Mouse (Mus musculus) urinary bladder, postnatal 4 days (tissue): ENCODE data around the gene Zfp128.
"Not testable (repeated sequence)": the region's sequence is repeated elsewhere in the genome, so short reads cannot be mapped to it uniquely, and the experiment has no call there.

ENCODE experiments used
- DNase-seq, 2 experiments: peaks; one replicate each; pipeline ENCODE4 v3.0.0; 2021 to 2022; ENCODE audit warnings: low spot score in 2 of 2

Gene Zfp128

DNA sequence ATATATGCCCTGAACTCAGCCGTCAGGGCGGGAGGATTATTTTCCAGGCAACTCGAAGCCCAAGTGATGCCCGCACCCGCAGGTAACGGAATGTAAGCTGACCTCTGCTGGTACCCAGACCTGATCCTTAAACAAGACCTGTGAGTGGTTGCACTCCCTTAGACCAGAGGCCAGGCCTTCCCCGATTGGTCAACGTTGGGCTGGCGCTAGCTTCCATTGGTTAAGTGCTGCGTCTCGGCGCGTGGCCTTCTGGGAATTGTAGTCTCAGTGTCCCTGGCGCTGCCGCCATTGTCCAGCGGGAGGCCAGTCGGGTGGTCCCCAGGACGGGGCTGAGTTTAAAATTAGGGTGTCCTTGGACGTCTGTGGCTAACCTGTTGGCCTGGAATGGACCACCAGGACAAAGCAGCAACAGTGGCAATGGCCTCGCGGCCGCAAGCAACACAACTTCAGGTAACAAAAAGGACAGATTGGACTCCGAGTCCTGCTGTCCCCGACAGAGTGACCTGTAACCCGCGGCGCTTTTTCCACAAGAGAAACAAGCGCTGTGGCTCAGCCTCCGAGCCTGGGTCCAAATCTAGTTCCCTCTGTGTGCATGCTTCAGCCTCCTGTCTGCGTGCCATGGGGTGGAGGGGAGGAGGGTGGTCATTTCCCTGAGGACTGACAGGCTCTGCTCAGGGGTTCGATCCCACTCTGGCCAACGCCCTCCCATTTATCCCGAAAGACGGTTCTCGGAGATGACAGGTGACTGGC is at the start of gene Zfp128:
Gene Zfp128 (plus strand): TSS at position 267 of the 750 bp plus-strand sequence.
- peak; percentile 87 to 95 for DNase-seq

DNA sequence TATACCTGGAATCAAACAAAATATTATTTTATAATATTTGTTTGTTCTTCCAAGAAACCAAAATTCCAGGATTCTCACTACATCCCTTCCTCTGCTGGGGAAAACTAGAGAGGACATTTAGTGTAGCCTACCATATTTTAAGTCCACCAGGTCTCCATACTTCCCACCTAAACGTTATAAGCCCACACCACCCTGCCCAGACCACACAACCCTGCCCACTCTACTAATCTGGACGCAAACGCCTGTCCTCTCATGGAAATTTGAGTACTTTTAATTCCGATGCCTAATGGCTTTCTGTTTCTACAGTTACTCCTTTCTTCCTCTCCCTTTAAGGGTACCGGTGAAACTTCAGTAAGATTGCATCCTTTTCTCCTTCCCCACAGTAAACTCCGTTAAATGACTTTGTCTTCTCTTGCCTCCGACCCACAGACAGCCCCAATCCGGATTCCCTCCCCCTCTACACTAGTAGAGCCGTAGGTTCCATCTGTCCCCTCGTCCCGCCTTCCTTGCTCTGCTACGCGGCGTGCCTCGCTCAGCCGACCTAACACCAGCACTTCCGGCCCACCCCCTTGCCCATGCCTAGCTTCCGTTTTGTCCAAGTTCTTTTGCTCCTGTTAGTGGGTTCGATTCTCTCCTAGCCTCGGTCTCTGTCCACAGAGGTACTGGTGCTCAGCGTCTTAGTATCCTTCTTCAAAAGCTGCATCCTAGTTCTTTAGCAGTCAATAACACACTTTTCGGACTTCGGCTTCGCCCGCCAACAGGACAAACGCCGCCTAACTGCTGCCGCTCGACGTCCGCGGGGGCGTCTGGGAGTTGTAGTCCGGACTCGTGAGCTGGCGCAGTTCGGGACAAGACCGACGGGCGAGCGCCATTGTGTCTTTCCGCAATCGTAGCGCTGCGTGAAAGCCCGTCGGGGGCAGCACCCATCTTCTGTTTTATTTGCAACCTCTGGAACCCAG is 46.5 kb upstream of the Zfp128 start, which contains the start of gene Zfp110:
Gene Zfp110 (plus strand): TSS at position 600 of the 959 bp plus-strand sequence.
- DNase-seq: peak; percentile 84 to 87

DNA sequence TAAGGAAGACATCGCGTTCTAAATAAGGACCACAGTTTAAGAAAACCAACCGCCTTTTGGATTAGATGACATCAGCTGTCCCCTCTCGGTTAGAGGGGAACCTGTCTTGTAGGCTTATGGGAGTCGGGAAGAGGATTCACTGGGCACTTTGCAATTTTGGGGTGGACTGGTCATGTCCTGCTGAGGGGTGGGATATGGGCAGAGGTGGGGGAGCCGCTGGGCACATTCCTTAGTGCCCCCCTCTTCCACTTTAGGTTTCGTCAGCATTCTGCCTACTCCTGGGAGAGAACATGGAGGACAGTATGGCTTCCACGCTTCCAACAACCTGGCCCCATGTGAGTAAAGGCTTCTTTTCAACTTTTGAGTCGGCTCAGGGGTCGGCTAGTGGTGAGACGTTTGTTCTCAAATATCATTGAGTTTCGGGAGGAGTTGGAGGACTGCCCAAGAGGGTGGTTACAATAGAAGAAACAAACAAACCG is 45.7 kb upstream of the Zfp128 start:
- peak in 1 of 2 experiments; percentile 19 for DNase-seq

DNA sequence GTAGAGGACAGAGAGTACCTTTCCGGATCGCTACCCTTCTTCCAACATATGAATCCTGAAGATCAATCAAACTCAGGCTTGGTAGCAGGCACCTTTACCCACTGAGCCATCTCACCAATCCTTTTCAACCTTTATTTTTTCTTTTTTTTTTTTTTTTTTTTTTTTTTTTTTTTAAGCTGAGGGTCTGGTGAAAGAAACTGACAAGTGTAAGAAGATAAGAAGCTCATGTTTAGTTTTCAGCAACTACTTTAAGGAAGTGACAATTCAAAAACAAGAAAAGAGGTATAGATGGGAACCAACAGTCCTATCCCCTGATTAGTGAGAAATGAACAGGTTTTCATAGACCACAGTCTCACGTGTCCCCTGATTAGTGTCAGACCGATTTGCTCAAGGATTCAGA is 45.2 kb upstream of the Zfp128 start:
- DNase-seq: no peak

DNA sequence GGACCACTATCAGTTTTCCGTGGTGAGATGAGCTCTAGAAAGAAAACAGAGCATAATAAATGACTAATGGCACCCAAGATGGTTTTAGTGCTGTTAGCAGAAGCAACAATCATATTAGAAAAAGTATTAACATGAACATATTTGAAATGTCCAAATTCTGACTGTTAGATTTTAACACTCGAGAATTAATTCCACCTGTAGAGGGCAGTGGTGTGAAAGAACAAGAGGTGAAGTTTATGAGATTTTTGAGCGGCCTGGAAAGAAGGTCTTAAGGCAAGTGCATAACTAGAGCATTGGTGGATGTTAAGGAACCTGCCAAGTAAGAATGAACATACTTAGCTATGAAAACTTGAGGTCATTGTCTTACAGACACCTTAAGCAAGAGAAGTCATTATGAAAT is 6.7 kb upstream of the Zfp128 start:
- DNase-seq: no peak

DNA sequence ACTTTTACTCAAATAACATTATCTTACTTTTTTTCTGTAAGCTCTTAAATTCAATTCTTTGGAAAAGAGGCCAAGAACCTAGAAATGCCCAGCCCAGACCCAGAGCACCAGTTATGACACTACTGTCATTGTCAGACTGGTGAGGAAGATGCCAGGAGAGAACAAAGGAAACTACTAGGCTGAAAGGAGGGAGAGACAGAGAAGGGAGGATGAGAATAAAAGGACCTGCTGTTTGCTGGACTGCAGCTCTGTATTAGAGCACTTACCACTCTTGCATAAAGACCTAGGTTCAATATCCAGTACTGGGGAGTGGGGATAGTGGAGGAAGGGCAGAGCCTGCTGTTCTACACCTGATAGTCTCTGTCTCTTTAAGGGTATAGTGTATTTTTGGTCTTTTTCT is 941 bp upstream of the Zfp128 start:
- no peak for DNase-seq

DNA sequence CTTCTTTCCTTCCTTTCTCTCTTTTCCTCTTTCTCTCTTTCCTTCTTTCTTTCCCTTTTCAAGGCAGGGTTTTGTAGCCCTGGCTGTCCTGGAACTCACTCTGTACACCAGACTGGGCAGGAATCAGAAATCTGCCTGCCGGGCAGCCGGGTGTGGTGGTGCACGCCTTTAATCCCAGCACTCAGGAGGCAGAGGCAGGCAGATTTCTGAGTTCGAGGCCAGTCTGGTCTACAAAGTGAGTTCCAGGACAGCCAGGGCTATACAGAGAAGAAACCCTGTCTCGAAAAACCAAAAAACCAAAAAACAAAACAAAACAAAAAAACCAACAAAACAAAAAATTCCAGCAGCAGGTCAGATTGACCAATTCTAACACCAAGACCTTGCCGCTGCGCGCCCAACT is 480 bp upstream of the Zfp128 start:
- DNase-seq: not testable (repeated sequence)

DNA sequence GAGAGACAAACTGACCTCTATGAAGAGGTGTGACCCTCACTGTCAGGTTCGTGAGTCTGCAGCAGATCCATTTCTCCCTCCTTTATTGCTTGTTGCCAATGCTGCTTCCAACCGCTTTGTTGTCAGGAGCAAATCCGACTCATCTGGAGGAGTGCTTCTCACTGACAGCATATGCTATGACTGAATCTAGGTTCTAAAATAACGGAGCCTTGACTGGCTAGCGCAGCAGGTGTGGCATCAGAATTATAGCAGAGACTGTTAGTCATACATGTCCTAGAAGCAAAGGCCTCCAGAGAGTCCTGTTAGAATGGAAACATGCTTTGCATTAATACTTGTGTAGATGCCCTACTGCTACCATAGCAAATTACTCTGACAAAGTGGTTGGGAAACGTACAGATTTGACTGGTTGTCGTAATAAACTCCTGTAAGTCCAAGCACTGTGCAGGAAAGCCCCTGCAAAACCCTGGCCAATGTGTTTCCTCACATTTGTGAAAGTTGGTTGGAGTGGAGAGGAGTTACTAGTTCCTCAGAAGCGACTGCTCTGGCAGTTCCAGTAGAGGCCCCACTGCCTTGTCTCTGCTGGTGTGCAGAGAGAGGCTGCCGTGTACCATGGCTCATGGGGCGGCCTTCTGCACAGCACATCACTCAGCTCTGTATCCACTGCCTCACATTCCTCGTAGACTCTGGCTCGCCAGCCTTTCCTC is 5.7 kb downstream of the Zfp128 start:
- no peak for DNase-seq

DNA sequence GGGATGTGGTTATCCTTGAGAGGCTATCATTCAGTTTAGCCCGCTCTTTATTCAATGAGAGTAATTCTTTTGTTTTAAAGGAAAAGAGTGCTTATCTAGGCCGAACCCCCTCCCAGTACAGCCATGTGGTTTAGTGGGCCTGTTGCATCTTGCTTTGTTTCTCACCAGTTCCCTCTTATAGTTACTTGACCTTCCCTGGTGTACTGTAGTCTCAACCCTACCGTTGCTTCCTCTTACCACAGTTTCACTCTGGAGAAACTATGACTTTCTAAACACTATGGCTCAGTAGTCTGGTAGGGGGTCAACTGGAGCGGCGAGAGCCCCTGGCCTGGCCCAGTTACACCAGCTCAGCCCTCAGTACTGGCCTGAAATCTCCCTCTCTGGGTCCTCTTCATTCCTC is 6.6 kb downstream of the Zfp128 start:
- no peak for DNase-seq

DNA sequence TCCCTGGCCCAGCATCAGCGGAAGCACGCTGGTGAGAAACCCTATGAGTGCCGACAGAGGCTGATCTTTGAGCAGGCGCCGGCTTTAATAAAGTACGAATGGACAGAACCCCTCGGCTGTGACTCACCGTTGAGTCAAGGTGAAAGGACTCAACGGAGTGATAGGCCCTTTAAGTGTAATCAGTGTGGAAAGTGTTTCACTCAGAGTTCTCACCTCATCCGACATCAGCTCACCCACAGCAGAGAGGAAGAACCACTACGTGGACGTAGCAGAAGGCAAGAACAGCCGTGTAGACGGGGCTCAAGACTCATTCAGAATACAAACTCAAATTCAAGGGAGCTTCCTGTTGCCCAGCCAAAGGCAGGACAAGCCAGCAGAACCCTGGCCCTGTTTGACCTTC is 10.0 kb downstream of the Zfp128 start:
- DNase-seq: no peak

DNA sequence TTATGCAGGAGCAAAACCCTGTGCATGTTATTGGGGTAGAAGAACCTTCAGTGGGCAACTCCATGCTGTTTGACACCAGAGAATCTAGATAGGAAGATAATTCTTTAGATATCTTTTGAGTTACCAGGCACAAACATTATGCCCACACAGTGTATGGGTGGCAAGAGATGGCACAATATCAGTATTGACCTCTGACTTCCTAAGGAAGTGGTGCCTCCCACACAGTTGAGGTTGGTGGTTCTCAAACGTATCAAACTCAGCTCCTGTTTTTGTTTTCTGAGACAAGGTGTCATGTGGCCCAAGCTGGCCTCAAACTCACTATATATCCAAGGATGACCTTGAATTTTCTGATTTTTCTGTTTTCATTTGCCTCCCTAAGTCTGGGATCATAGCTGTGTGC is 10.4 kb downstream of the Zfp128 start:
- DNase-seq: no peak

DNA sequence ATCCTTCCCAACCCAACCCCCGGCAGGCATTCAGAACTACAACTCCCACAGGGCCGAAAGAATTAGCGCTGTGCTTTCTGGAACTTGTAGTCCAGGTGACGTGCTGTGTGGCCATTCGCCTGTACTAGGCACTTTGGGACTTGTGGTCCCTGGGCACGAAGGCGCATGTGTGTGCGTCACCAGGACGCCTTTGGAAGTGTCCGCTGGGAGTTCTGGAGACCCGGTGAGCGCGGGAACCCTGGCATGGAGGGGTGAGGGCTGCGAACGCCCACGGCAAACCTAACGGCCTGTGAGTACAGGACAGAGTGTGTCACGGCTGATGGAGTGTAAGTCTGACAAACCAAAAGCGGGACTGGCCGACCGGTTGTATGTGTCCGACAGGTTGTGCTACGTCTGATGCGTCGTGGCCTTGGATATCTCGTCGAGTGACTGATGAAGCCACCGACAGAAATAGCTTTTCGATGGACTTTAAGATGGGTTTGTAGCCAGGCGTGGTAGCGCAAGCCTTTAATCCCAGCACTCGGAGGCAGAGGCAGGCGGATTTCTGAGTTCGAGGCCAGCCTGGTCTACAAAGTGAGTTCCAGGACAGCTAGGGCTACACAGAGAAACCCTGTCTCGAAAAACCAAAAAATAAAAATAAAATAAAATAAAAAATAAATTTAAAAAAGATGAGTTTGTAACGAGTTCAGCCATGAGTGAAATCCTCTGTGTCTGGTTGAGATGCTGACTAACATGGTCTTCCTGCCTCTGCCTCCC is 16.9 kb downstream of the Zfp128 start, which contains the start of gene Zscan22:
Gene Zscan22 (plus strand): TSS at position 161 of the 756 bp plus-strand sequence.
- peak; percentile 84 to 87 for DNase-seq

DNA sequence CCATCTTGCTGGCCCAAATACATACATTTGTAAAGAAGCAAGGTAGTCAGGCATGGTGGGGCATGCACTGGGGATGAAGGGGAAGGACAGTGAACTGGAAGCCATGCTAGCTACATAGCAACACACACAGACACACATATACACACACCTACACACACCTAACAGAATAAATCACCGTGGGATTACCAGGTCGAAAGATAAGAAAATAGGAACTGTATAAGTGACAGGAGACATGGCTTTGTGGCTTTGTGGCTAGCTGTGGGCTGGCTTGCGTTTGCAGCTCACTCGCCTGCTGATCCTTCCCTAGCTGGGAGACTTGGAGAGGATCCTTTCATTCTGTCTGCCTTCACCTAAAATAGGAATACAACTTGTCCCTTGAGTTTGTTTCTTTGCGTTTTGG is 20.5 kb downstream of the Zfp128 start:
- DNase-seq: no peak

DNA sequence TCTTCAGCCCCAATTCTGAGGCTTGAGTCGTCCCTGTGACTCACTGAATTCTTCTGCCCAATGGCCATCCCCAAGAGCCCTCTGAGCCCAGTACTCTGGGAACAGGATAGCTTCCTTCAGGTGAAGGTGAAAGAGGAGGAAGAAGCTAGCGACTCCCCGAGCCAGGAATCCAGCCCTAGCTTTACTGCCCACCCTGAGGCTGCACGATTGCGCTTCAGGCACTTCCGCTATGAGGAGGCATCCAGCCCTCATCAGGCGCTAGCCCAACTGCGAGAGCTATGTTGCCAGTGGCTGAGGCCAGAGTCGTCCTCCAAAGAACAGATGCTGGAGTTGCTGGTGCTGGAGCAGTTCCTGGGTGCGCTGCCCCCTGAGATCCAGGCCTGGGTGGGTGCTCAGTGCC is 22.6 kb downstream of the Zfp128 start:
- DNase-seq: no peak

DNA sequence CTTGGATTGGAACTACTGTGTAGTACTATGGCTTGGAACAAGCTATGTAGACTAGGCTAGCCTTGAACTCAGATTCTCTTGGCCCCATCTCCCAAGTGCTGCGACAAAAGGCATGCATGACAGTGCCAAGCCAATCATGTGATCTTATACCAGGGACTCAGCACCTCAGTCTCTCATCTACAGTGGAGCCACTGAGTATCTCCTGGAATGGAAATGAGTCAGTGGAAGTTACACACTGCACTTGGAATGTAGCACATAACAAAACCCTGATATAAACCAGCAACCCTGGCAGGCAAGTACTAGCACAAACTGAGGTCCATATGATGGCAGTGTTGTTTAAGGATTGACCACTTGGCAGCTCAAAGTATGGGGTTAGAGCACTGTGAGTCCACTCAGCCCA is 24.2 kb downstream of the Zfp128 start:
- no peak for DNase-seq

DNA sequence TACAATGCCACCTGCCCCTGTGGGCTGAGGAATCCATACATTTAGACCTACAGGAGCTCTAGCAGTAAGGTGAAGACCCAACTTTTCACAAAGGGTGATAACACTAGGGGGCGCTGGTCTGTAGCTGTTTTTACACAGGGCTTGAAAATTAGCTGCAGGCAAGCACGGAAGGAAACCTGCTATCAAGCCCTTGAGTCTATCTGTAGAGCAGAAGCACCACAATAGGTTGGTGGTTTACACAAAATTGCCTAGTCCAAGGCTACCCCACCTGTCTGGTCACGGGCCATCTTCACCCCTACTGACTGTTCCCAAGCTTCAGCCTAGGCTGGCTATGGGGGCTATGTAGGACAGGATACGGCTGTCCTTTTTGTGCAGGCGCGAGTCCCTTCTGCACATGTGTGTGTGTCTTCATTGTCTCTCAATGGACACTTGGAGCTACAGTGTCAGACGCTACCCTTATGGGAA is 28.6 kb downstream of the Zfp128 start:
- peak; percentile 40 to 71 for DNase-seq

DNA sequence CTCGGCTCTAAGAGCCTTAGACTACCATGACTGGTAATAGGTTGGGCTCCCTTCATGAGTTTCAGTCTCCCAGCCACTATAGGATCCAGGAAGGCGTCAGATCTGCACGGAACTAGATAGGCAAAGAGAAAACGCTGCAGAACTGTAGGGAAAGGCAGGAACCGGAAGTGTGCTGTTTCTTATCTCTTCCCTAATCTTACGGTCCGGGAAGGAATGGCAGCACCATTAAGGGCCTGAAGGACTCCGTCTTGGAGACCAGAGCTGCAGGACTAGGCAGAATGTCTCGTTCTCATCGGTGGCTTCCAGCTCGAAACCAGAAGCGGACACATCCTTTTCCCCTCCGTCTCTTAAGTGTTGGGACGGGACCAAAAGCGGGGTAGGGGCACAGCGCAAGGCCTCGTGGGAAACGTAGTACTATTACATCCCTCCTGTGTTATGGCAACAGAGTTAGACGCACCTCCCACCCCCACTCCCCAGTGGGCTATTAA is 29.2 kb downstream of the Zfp128 start:
- DNase-seq: peak in 1 of 2 experiments; percentile 45

DNA sequence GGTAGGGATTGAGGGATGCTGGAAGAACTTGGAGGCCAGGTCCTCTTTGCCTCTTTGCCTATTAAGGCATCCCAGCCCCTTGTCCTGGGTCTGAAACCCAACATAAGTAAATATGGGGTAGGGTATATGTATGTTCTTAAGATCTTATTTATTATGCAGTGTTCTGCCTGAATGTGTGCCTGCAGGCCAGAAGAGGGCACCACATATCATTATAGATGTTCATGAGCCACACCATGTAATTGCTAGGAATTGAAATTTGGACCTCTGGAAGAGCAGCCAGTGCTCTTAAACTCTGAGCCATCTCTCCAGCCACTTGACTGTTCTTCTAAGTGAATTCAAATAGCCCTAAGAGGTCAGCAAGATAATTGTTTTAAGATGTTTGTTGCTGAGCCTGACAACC is 32.6 kb downstream of the Zfp128 start:
- no peak for DNase-seq

DNA sequence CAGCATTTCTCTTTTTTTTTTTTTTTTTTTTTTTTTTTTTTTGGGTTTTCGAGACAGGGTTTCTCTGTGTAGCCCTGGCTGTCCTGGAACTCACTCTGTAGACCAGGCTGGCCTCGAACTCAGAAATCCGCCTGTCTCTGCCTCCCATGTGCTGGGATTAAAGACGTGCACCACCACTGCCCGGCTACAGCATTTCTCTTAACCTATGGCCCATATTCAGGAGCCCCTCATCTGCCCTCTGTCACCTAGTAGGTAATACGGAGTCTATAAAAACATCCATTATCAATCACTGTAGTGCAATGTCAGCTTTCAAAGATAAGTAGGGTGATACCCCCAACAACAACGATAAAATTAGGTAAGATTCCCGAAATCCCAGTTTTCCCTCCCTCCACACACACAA is 39.5 kb downstream of the Zfp128 start:
- DNase-seq: not testable (repeated sequence)

DNA sequence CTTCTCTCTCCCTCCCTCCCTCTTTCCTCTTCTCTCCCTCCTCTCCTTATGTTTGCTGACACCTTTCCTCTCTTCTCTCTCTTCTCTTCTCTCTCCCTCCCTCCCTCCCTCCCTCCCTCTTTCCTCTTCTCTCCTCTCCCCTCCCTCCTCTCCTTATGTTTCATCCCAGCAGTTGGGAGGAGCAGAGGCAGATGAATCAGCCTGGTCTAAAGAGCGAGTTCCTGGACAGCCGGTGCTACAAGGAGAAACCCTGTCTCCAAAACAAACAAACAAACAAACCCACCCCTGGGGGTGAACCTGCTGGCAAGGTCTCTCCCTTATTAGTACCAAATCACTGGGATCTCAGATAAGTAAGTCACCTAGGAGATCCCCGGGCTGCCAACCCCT is 40.3 kb downstream of the Zfp128 start:
- DNase-seq: no peak
